Mouse (Mus musculus): Measurements from ENCODE around the gene Prickle2.

Prickle2 gene

DNA sequence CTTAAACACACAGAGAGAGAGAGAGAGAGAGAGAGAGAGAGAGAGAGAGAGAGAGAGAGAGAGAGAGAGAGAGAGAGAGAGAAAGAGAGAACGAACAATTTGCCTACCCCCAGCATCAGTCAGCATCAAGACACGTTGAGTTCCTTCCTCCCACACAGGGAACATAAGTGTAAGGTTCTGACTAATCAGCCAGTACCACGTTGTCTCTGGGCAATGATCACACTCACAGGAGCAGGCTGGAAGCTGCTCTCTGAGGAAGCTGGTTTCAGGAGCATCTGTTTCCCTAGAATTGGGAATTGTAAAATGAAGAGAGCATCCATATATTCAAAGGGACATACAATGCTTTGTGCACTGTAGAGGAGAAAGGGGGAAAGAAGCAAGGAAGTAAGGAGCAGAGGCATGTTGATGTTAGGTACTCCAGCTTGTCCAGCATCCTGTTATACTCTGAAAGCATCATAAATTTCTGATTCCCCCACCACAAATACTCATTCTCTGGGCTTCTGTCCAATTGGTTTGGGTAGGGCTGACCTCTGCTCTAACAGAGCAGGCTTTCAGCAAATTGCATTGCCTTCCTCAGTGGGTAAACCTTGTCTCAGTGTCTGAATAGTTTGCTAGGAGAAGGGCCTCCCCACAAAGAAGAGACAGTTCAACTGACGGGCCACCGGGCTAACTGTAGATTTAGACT is 116.4 kb downstream of the Prickle2 start:
- in situ Hi-C loops (cut with MboI, MseI), result no loop called here

DNA sequence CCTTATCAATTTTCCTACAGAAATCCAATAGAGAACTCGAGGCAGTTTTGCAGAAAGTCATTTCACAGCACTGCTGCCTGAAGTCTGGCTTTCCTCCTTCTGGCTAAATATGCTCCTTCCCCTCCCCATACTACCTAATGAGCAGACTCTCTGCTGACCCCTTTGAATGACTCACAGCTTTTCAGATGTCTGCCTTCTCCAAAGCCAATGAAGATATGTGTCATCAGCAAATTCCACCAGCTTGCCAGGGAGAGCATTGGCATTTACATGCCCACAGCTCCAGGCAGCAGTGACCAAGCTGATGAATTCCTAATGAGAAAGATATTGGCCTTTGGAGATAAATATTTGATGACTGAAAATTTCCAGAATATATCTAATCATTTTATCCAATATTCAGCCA is 121.9 kb downstream of the Prickle2 start:
- in situ Hi-C loops (cut with MboI, MseI), result no loop called here

DNA sequence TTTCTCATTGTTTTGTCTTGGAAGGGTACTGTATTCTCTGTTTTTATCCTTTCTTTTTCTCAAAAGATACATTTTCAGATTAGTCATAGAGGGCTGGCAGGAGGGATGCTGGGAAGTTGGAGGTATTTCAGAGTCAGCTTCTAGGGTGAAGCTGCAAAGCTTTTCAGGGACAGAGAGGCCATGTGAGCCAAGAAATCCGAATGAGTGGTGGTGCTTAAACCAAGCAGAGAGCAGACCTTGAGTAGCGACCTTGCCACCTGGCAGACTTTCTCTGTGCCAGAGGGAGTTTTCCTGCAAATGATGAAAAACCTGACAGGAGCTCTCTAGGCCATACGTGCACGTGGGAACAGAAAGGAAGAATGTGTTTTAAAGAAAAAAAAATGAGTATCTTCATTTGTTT is 130.7 kb downstream of the Prickle2 start:
- in situ Hi-C loops (cut with MboI, MseI), result no loop called here

DNA sequence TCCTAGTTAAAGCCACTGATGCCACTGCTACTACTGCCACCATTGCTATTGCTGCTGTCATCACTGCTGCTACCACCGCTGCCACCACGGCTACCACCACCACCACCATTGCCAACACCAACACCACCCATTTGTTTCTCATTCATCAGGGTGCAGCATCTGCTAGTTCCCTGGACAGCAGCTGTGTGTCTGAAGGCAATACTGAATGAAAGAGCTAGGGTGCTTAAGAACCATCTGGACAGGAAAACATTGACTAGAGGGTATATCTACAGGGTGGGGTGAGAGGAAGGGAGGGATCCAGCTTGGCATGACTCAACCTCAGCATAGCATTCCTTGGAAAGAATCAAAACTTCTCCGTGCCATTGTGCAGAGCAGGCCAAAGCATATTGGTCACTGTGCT is 133.8 kb downstream of the Prickle2 start:
- in situ Hi-C loops (cut with MboI, MseI), result no loop called here

DNA sequence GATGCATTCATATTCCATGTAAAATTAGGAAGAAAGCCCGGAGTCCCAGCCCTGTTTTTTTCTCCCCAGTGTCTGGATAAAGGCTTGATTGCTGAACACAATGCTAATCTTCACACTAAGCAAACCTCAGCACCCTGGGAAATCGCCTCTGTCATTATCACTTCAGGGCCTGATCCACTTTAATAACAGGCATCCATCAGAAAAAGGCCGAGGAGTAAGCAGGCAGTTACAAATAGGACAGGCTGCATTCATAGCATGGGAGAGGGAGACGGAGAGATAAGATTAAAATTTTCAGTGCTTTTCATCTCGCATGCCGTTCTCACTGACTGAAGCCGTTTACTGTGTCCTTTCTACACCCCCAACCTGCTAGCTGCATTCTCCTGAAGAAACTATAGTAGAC is 135.9 kb downstream of the Prickle2 start:
- in situ Hi-C loops (cut with MboI, MseI), result no loop called here

- in situ Hi-C loops (cut with MboI, MseI), result no loop called here
Measured at GRCm38 (mm10) chr6:92569283-92569682, 136.7 kb downstream of the Prickle2 start.

- in situ Hi-C loops (cut with MboI, MseI), result no loop called here
Measured at GRCm38 (mm10) chr6:92559261-92559660, 146.7 kb downstream of the Prickle2 start.

DNA sequence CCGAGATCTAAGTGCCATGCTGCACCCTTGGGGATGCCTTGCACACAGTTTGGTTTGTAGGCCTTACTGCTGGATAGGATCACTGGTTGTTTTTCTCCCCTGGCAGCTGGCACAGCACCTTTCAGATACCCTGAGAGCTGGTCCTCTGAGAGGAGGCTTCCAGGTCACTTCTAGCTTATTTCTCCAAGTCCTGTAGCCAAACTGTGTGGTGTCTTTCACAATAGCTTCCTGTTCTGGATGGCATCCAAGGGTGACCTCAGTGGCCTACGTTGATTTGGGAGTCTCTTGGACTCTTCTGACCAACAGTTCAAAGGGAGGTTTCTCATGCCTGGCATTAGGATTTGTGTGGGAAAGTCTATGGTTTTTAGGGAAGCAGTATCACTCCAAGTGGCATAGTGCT is 150.3 kb downstream of the Prickle2 start:
- in situ Hi-C loops (cut with MboI, MseI), result no loop called here

- in situ Hi-C loops (cut with MboI, MseI), result no loop called here
Measured at GRCm38 (mm10) chr6:92553086-92553485, 152.9 kb downstream of the Prickle2 start.

- in situ Hi-C loops (cut with MboI, MseI), result no loop called here
Measured at GRCm38 (mm10) chr6:92549246-92549645, 156.7 kb downstream of the Prickle2 start.

- in situ Hi-C loops (cut with MboI, MseI), result no loop called here
Measured at GRCm38 (mm10) chr6:92545204-92545603, 160.8 kb downstream of the Prickle2 start.

DNA sequence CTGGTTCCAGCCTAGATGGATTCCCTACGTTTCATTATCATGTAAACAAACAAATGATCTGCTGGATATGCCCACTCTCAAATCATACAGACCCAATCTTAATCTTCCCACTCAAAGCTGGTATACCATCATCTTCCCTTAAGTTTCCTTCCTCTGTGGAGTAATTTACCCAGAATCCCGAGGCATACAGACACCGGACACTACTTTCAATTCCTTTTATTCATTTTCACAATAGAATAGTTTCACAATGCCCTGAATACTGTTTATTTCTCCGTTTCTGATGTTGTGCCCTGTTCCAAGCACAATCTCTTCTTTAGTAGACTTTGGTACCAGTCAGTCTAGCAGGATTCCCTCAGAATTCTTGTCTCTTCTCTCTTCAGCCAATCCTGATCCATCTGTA is 162.1 kb downstream of the Prickle2 start:
- in situ Hi-C loops (cut with MboI, MseI), result no loop called here

DNA sequence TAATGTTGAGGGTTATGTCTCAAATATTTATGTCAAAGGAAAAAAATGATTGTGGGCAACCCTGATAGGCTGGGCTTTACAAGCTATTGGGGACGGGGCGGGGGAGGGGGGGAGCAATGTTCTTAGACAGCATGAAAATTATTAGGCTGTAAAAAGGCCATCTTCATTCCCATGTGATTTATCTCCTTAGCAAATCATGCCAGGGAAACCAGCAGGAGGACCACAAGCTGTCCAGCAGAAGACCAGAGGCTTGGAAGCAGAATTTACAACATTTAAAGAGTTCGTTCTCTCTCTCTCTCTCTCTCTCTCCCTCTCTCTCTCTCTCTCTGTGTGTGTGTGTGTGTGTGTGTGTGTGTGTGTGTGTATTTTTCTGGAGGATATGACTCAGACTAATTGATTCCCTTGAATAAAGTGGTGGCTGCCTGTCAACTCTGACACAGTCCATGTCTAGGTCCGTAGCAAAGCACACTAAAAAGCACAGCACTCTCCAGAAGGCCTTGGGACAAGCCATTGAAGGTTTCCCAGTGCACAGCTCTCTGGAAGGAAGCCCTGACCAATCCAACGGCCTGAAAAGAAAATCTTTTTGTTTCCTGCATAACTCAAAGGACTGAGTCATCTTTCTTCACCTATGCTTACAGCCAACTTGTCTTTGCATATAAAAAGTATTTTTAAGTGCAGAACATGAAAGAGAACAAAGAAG is 163.4 kb downstream of the Prickle2 start:
- in situ Hi-C loops (cut with MboI, MseI), result no loop called here

DNA sequence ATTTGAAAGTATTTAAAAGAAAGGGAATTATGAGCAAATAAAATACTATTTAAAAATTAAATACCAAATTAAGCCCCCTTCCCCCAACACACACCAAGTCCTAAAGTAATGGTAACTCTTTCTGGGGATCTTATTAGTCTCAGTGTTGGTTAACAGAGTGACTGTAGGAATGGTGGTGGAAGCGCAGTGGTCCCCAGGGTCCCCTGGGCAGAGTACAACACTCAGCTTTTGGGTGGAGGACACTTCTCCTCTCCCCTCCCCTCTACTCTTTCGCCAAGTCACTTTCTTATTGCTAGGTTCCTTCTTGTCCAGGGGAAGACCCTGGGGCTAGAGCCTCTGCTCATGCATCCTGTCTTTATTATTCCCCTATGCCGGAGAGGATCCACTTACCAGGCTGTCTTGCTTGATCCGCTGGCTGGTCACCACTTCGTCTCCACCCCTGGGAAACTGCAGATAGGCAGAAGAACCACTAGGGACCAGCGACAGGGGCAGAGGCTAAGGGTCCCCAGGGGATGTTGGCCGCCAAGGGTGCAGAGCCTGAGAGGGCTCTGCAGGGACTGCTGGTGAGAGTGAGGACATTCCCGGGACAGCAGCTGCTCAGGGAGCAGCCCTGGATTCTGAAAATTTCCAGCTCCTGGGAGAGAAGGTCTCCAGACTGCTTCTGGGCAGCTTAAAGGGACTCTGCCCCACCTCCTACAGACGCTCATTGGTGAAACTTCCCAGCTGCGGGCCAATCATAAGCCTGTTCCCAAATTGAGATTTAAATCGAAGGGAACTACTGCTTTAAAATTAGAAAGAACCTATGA is 171.5 kb downstream of the Prickle2 start:
- in situ Hi-C loops (cut with MboI, MseI), result no loop called here

GRCm38 (mm10) chr6:92533306-92534063 is 172.5 kb downstream of the Prickle2 start:
- in situ Hi-C loops (cut with MboI, MseI), result no loop called here

- in situ Hi-C loops (cut with MboI, MseI), result no loop called here
Measured at GRCm38 (mm10) chr6:92532896-92533295, 173.1 kb downstream of the Prickle2 start.

- in situ Hi-C loops (cut with MboI, MseI), result no loop called here
Measured at GRCm38 (mm10) chr6:92532331-92532730, 173.6 kb downstream of the Prickle2 start.

GRCm38 (mm10) chr6:92526212-92526611 is 179.7 kb downstream of the Prickle2 start:
- in situ Hi-C loops (cut with MboI, MseI), result no loop called here

DNA sequence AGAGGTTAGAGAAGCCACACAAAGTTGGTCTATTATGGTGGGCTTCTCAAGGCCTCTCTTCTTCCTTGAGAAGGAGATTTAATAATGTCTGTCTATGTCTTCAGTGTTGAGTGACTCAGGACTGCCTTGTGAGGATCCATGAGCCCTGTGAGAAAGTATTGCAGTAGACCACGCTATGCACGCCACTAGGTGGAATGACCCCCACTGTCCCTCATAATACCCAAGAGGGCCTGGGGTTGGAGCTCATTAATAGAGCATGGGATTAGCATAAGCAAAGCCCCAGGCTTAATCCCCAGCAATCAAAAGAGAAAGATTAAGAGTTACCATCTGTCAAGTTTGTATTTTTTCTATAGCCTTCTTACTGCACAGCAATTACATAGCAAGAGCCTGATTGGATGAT is 180.3 kb downstream of the Prickle2 start:
- in situ Hi-C loops (cut with MboI, MseI), result no loop called here

DNA sequence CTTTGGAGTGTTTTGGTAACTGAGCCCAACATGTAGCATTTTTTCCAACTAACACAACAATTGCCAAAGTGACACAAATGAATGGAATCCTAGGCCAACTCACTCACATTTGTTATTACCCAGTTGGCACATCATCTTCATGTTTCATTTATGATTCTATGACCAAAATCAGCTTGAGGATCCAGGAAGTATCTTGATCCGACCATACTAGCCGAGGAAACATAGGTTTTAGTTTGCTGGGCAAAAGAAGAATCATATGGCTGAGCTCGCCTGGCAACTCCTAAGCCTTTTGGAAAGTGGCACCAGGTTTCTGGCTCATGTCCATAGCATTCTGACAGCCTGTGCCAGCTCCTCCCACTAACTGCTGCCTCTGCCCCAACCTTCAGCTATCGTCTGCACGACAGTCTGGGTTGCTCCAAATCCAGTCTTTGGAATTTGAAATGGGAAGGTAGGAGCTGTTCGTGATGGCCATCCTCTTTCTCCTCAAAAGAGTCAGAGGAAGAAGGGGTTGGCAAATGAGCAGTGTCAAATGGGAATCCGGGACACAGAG is 184.4 kb downstream of the Prickle2 start:
- in situ Hi-C loops (cut with MboI, MseI), result no loop called here

GRCm38 (mm10) chr6:92520088-92520875 is 185.7 kb downstream of the Prickle2 start:
- in situ Hi-C loops (cut with MboI, MseI), result no loop called here
